24 mouse cellular contexts compared by ENCODE assay signal in the genomic region with DNA sequence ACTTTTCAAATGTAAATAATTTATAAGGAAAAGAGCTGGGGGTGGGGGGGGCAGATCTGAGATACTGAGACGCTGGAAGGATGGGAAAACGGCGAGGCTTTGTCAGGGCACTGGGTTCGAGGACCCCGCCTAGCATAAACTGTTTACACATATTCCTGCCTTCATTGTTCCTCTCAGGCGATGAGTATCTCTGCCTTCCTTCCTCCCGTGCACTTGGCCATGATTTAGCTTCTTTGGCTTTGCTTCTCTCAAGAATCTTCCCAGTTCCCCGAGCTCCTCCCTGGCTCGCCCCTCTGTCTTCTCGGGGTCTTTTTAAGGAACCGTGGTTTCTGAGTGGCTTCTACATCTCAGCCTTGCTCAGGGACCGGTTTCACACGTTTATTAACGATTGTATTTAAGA.
A peak's percentile ranks its signal among the peaks of the same experiment; 100 is the strongest.
DNase-seq lines count a peak whose midpoint lies in the region; ATAC-seq and TF ChIP-seq lines count a peak whose summit lies in the region.
"Had no signal": no experiment of that assay in that cellular context is flagged by ENCODE, and none has a peak within 500 bp of the region (broad histone marks: within the 10 kb centered on the region; RNA-seq: fewer than 3 reads in every experiment).

No protein-coding gene starts in this region.

- TF ChIP-seq CTCF in heart, adult 2 months (IDR thresholded peaks at IDR 0.05), result no peak
- no peak for TF ChIP-seq CTCF in MEL (IDR thresholded peaks at IDR 0.05 in 2 of 3, conservative IDR thresholded peaks at IDR 0.05 in 1 of 3; ENCODE audit: control insufficient read depth in 1 of 3, insufficient read depth in 1 of 3, low read depth in 2 of 3, low read length in 3 of 3, poor library complexity in 1 of 3, severe bottlenecking in 1 of 3)
- no peak for TF ChIP-seq CTCF in lung, embryonic 14.5 days (IDR thresholded peaks at IDR 0.05; ENCODE audit: low read depth)

- no peak for TF ChIP-seq POLR2A in heart, adult 2 months (IDR thresholded peaks at IDR 0.05; ENCODE audit: insufficient read depth, low read depth, low read length)
- TF ChIP-seq POLR2A in MEL (IDR thresholded peaks at IDR 0.05; ENCODE audit: control insufficient read depth in 1 of 2, insufficient read depth in 1 of 2, low read depth in 1 of 2, low read length in 2 of 2, poor library complexity in 1 of 2), result no peak

- H3K36me3 ChIP-seq in heart, adult 2 months (ENCODE audit: control insufficient read depth, insufficient read depth, low read length), result no peaks in the 10 kb centered on the region; the same call in 1 of the 2 replicates
- peaks cover 0 to 19% of the 10 kb centered on the region in 2 experiments; a peak in 2 of 4 replicates for H3K36me3 ChIP-seq in MEL (ENCODE audit: control insufficient read depth in 1 of 2, insufficient read depth in 2 of 2, low read length in 2 of 2)
- no peaks in the 10 kb centered on the region for H3K36me3 ChIP-seq in lung, embryonic 14.5 days (ENCODE audit: insufficient read depth)
- H3K36me3 ChIP-seq: embryonic facial prominence, embryonic 10.5 days; forebrain, embryonic 12.5 days; hindbrain, embryonic 12.5 days; limb, embryonic 12.5 days; liver, embryonic 13.5 days; neural tube, embryonic 15.5 days had no signal

- no peaks in the 10 kb centered on the region for H3K27me3 ChIP-seq in heart, adult 2 months (ENCODE audit: control insufficient read depth, insufficient read depth, low read length)
- no peaks in the 10 kb centered on the region for H3K27me3 ChIP-seq in MEL (ENCODE audit: control insufficient read depth in 1 of 2, insufficient read depth in 2 of 2, low read length in 2 of 2)
- no peaks in the 10 kb centered on the region for H3K27me3 ChIP-seq in lung, embryonic 14.5 days (ENCODE audit: insufficient read depth, low read length)
- H3K27me3 ChIP-seq: forebrain, embryonic 12.5 days; hindbrain, embryonic 12.5 days; liver, embryonic 13.5 days; neural tube, embryonic 15.5 days had no signal

- H3K4me1 ChIP-seq in heart, adult 2 months (ENCODE audit: control insufficient read depth, insufficient read depth, low read length), result peaks cover 1% of the 10 kb centered on the region; the same call in 1 of the 2 replicates
- peaks cover 8 to 27% of the 10 kb centered on the region in 2 experiments for H3K4me1 ChIP-seq in MEL (ENCODE audit: control insufficient read depth in 1 of 2, insufficient read depth in 2 of 2, low read length in 2 of 2)
- H3K4me1 ChIP-seq in lung, embryonic 14.5 days (ENCODE audit: insufficient read depth), result peaks cover 20% of the 10 kb centered on the region
- H3K4me1 ChIP-seq: forebrain, embryonic 12.5 days; hindbrain, embryonic 12.5 days; neural tube, embryonic 15.5 days had no signal

- peak overlapping the region; percentile 40; the same call in 1 of the 2 replicates for H3K27ac ChIP-seq in heart, adult 2 months
- H3K27ac ChIP-seq in MEL (ENCODE audit: control insufficient read depth, low read depth, low read length), result peak overlapping the region; percentile 22
- H3K27ac ChIP-seq in lung, embryonic 14.5 days (ENCODE audit: low read depth), result peak overlapping the region; percentile 38
- H3K27ac ChIP-seq: embryonic facial prominence, embryonic 10.5 days; forebrain, embryonic 12.5 days; hindbrain, embryonic 12.5 days; limb, embryonic 12.5 days; liver, embryonic 13.5 days; neural tube, embryonic 15.5 days had no signal

- no peak for TF ChIP-seq EP300 in heart, adult 2 months (IDR thresholded peaks at IDR 0.05; ENCODE audit: insufficient read depth, low read depth, low read length)
- TF ChIP-seq EP300 in MEL (IDR thresholded peaks at IDR 0.05; ENCODE audit: low read depth in 1 of 2, low read length in 2 of 2), result no peak

- no peaks in the 10 kb centered on the region for H3K79me2 ChIP-seq in heart, adult 2 months (replicated peaks; ENCODE audit: control insufficient read depth, insufficient read depth, low read length)
- H3K79me2 ChIP-seq in MEL (ENCODE audit: control insufficient read depth, insufficient read depth, low read length, poor library complexity), result no peaks in the 10 kb centered on the region

- ATAC-seq in lung, embryonic 14.5 days (ENCODE audit: insufficient read depth), result no peak
- ATAC-seq in frontal cortex, adult (ENCODE audit: low TSS enrichment), result no peak
- ATAC-seq: midbrain, embryonic 16.5 days had no signal

- no peak for DNase-seq in heart, adult 2 months
- no peak for DNase-seq in heart, postnatal 36 days
- no peak for DNase-seq in MEL (ENCODE audit: low read depth, low spot score)
- peak; percentile 38 for DNase-seq in lung, embryonic 14.5 days
- DNase-seq in lung, postnatal 36 days, result peak; percentile 74
- DNase-seq in left cerebral cortex, adult 9 months (ENCODE audit: low spot score in 2 of 2), result no peak
- DNase-seq in ovary, adult 18-20 months (ENCODE audit: low spot score), result no peak
- DNase-seq: adrenal gland, postnatal 36 days; cerebellum, adult 8-10 months; gastrocnemius, postnatal 36 days; heart, postnatal 10 days; kidney, adult 8-10 months; kidney, postnatal 14 days; layer of hippocampus, adult 9-11 months; liver, embryonic 13.5 days; thymus, postnatal 36 days had no signal

- H3K9ac ChIP-seq in heart, adult 2 months (ENCODE audit: low read depth, low read length), result no peak overlapping the region
- H3K9ac ChIP-seq in MEL (ENCODE audit: control insufficient read depth, low read depth, low read length, poor library complexity, severe bottlenecking), result no peak overlapping the region
- H3K9ac ChIP-seq in lung, embryonic 14.5 days, result no peak overlapping the region
- H3K9ac ChIP-seq: forebrain, embryonic 12.5 days; hindbrain, embryonic 12.5 days; limb, embryonic 12.5 days; liver, embryonic 13.5 days; neural tube, embryonic 15.5 days had no signal

- 71% methylated on average over 14 of the region's 14 CpGs for WGBS in heart, adult 2 months
- 58% methylated on average over 14 of the region's 14 CpGs for WGBS in lung, embryonic 14.5 days

- TF ChIP-seq RAD21 in MEL (IDR thresholded peaks at IDR 0.05; ENCODE audit: low read depth, low read length), result no peak

- no peaks in the 10 kb centered on the region for H3K9me3 ChIP-seq in MEL (replicated peaks; ENCODE audit: insufficient read depth, low read length)
- H3K9me3 ChIP-seq in lung, embryonic 14.5 days (ENCODE audit: low read depth, low read length), result no peaks in the 10 kb centered on the region
- H3K9me3 ChIP-seq: embryonic facial prominence, embryonic 10.5 days; forebrain, embryonic 12.5 days; hindbrain, embryonic 12.5 days; limb, embryonic 12.5 days; liver, embryonic 13.5 days; neural tube, embryonic 15.5 days had no signal

- H3K4me2 ChIP-seq in lung, embryonic 14.5 days, result peak overlapping the region; percentile 13; the same call in 1 of the 2 replicates
- H3K4me2 ChIP-seq: forebrain, embryonic 12.5 days; heart, embryonic 11.5 days; hindbrain, embryonic 12.5 days; limb, embryonic 12.5 days; liver, embryonic 13.5 days; neural tube, embryonic 15.5 days had no signal

- intact Hi-C loops in heart, adult 2 months (cut with DNase I), result loop anchor here (5.0 kb wide), 1 partner anchor 33 kb away; no protein-coding TSS in a partner anchor
- intact Hi-C loops in heart, postnatal 36 days (cut with DNase I), result loop anchor here (5.0 kb wide), 1 partner anchor 38 kb away; no protein-coding TSS in a partner anchor

- H3K4me3 ChIP-seq in heart, adult 2 months, result no peak overlapping the region
- peak overlapping the region in 1 of 2 experiments; percentile 25; a peak in 2 of 4 replicates for H3K4me3 ChIP-seq in MEL (ENCODE audit: control insufficient read depth in 1 of 2, insufficient read depth in 1 of 2, low read depth in 2 of 2, low read length in 2 of 2)
- no peak overlapping the region for H3K4me3 ChIP-seq in lung, embryonic 14.5 days (ENCODE audit: low read depth, low read length)
- H3K4me3 ChIP-seq: embryonic facial prominence, embryonic 10.5 days; forebrain, embryonic 12.5 days; hindbrain, embryonic 12.5 days; limb, embryonic 12.5 days; liver, embryonic 13.5 days; neural tube, embryonic 15.5 days had no signal

TF ChIP-seq in MEL, 35 proteins besides CTCF, POLR2A, EP300 and RAD21:
- TF ChIP-seq KAT2A (conservative IDR thresholded peaks at IDR 0.05; ENCODE audit: low read depth, low read length), result no peak
- TF ChIP-seq GATA1 (IDR thresholded peaks at IDR 0.05; ENCODE audit: low read depth, low read length), result no peak
- TF ChIP-seq ZC3H11A (IDR thresholded peaks at IDR 0.05; ENCODE audit: low read depth, low read length), result no peak
- no peak for TF ChIP-seq MYC (IDR thresholded peaks at IDR 0.05; ENCODE audit: low read depth, low read length)
- TF ChIP-seq NELFE (IDR thresholded peaks at IDR 0.05; ENCODE audit: low read depth, low read length), result no peak
- TF ChIP-seq ETS1 (IDR thresholded peaks at IDR 0.05; ENCODE audit: low read depth, low read length), result no peak
- no peak for TF ChIP-seq MAFK (IDR thresholded peaks at IDR 0.05; ENCODE audit: borderline replicate concordance, low read depth, low read length)
- no peak for TF ChIP-seq CHD1 (IDR thresholded peaks at IDR 0.05; ENCODE audit: low read depth, low read length)
- no peak for TF ChIP-seq BHLHE40 (IDR thresholded peaks at IDR 0.05; ENCODE audit: borderline replicate concordance, low read depth, low read length)
- TF ChIP-seq HCFC1 (IDR thresholded peaks at IDR 0.05; ENCODE audit: low read depth, low read length), result no peak
- no peak for TF ChIP-seq USF2 (IDR thresholded peaks at IDR 0.05; ENCODE audit: borderline replicate concordance in 1 of 2, insufficient read depth in 1 of 2, low read depth in 1 of 2, low read length in 2 of 2)

Comparison
In these comparisons a context has a peak if more than half of its experiments do, and no peak if none do; other contexts are left out.
1. DNase-seq: peak in lung, embryonic 14.5 days (single experiment) and lung, postnatal 36 days (single experiment); none in heart, adult 2 months (0 of 2), heart, postnatal 36 days (0 of 2), MEL (single experiment), left cerebral cortex, adult 9 months (0 of 2) and ovary, adult 18-20 months (single experiment).
2. Peak in every context shown above with its lines, with median percentiles within 50 percentile points of each other: H3K27ac ChIP-seq.